Mouse (Mus musculus) stomach, postnatal 0 days (tissue): ENCODE data around the gene Sytl3.
"Not testable (repeated sequence)": the region's sequence is repeated elsewhere in the genome, so short reads cannot be mapped to it uniquely, and the experiment has no call there.

Source experiments
- CTCF ChIP-seq: IDR thresholded peaks from 2 replicates; pipeline ENCODE4 v1.5.1; 2016; ENCODE audit warnings: antibody characterized with exemption, low read depth, mild to moderate bottlenecking, moderate library complexity
- EP300 ChIP-seq: optimal IDR thresholded peaks from 2 replicates; pipeline ENCODE3; 2016; ENCODE audit warnings: antibody characterized with exemption

DNA sequence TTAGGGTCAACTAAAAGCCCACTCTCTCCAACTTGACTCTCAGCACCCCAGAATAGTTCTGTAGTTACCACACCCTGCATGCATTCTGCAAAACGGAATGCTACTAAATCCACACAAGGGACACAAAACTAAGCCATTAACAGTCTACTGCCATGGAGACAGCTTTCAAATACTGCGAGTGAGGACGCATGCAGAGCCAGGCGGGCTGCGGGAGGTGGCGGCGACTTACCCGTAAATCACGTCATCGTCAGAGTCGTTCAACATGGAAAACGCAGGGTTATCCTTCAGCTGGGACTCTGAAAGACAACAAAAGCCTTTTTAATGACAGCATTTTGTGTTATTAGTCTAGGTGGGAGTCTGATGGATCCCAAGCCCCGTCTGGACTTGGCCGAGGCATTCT, 45.4 kb upstream of the Sytl3 start:
- TF ChIP-seq CTCF, EP300: not testable (repeated sequence)
